ENCODE assay signal across 28 mouse cellular contexts in genomic region chr13:114101155-114101554, GRCm38 (mm10).
A peak's percentile ranks its signal among the peaks of the same experiment; 100 is the strongest.
DNase-seq lines count a peak whose midpoint lies in the region; ATAC-seq and TF ChIP-seq lines count a peak whose summit lies in the region.
"Had no signal": no experiment of that assay in that cellular context is flagged by ENCODE, and none has a peak within 500 bp of the region (broad histone marks: within the 10 kb centered on the region; RNA-seq: fewer than 3 reads in every experiment).

No protein-coding gene starts in this region.

- 41% methylated on average over 5 of the region's 5 CpGs for WGBS in heart, postnatal 0 days
- WGBS in heart, adult 2 months, result 59% methylated on average over 5 of the region's 5 CpGs

- no peak for TF ChIP-seq CTCF in heart, postnatal 0 days (IDR thresholded peaks at IDR 0.05; ENCODE audit: low read depth)
- TF ChIP-seq CTCF in heart, adult 2 months (IDR thresholded peaks at IDR 0.05), result no peak
- no peak for TF ChIP-seq CTCF in MEL (IDR thresholded peaks at IDR 0.05 in 2 of 3, conservative IDR thresholded peaks at IDR 0.05 in 1 of 3; ENCODE audit: control insufficient read depth in 1 of 3, insufficient read depth in 1 of 3, low read depth in 2 of 3, low read length in 3 of 3, poor library complexity in 1 of 3, severe bottlenecking in 1 of 3)
- no peak for TF ChIP-seq CTCF in gastrocnemius, adult 2 months (IDR thresholded peaks at IDR 0.05)

- no peak overlapping the region for H3K27ac ChIP-seq in heart, postnatal 0 days (ENCODE audit: low read depth)
- no peak overlapping the region for H3K27ac ChIP-seq in heart, adult 2 months
- no peak overlapping the region for H3K27ac ChIP-seq in MEL (ENCODE audit: control insufficient read depth, low read depth, low read length)
- 0 out of 2 replicates have a peak overlapping the region, but pooled peaks have one; percentile 24 for H3K27ac ChIP-seq in brown adipose tissue, adult 24 weeks (replicated peaks; ENCODE audit: low read depth, low read length)
- no peak overlapping the region for H3K27ac ChIP-seq in gastrocnemius, adult 2 months
- H3K27ac ChIP-seq: embryonic facial prominence, embryonic 13.5 days; forebrain, embryonic 10.5 days; heart, embryonic 10.5 days; heart, embryonic 15.5 days; hindbrain, embryonic 10.5 days; hindbrain, embryonic 15.5 days had no signal

- H3K9me3 ChIP-seq in heart, postnatal 0 days (replicated peaks; ENCODE audit: control insufficient read depth, low read length), result no peaks in the 10 kb centered on the region
- H3K9me3 ChIP-seq in MEL (replicated peaks; ENCODE audit: insufficient read depth, low read length), result no peaks in the 10 kb centered on the region
- H3K9me3 ChIP-seq: embryonic facial prominence, embryonic 13.5 days; forebrain, embryonic 10.5 days; G1E; heart, embryonic 10.5 days; heart, embryonic 15.5 days; hindbrain, embryonic 10.5 days; hindbrain, embryonic 15.5 days had no signal

- no peak overlapping the region for H3K4me2 ChIP-seq in heart, postnatal 0 days (ENCODE audit: low read depth, low read length)
- H3K4me2 ChIP-seq: embryonic facial prominence, embryonic 13.5 days; heart, embryonic 15.5 days; hindbrain, embryonic 15.5 days had no signal

- H3K9ac ChIP-seq in heart, postnatal 0 days (replicated peaks; ENCODE audit: low read depth, low read length), result no peak overlapping the region
- H3K9ac ChIP-seq in heart, adult 2 months (ENCODE audit: low read depth, low read length), result no peak overlapping the region
- no peak overlapping the region for H3K9ac ChIP-seq in MEL (ENCODE audit: control insufficient read depth, low read depth, low read length, poor library complexity, severe bottlenecking)
- H3K9ac ChIP-seq: embryonic facial prominence, embryonic 13.5 days; heart, embryonic 15.5 days; hindbrain, embryonic 15.5 days had no signal

- no peaks in the 10 kb centered on the region; the same call in 1 of the 2 replicates for H3K36me3 ChIP-seq in heart, postnatal 0 days (replicated peaks; ENCODE audit: control insufficient read depth, insufficient read depth, low read length)
- no peaks in the 10 kb centered on the region for H3K36me3 ChIP-seq in heart, adult 2 months (ENCODE audit: control insufficient read depth, insufficient read depth, low read length)
- H3K36me3 ChIP-seq in MEL (ENCODE audit: control insufficient read depth in 1 of 2, insufficient read depth in 2 of 2, low read length in 2 of 2), result peaks cover 0 to 9% of the 10 kb centered on the region in 2 experiments; a peak in 1 of 4 replicates
- H3K36me3 ChIP-seq: heart, embryonic 15.5 days; hindbrain, embryonic 15.5 days had no signal

- no peaks in the 10 kb centered on the region for H3K27me3 ChIP-seq in heart, postnatal 0 days (ENCODE audit: control insufficient read depth, insufficient read depth, low read length)
- H3K27me3 ChIP-seq in heart, adult 2 months (ENCODE audit: control insufficient read depth, insufficient read depth, low read length), result no peaks in the 10 kb centered on the region
- H3K27me3 ChIP-seq in MEL (ENCODE audit: control insufficient read depth in 1 of 2, insufficient read depth in 2 of 2, low read length in 2 of 2), result no peaks in the 10 kb centered on the region
- H3K27me3 ChIP-seq: embryonic facial prominence, embryonic 13.5 days; heart, embryonic 15.5 days; hindbrain, embryonic 15.5 days; Patski had no signal

- DNase-seq in heart, postnatal 0 days (ENCODE audit: low spot score), result peak; percentile 41
- DNase-seq in heart, adult 2 months, result no peak
- DNase-seq in 3T3-L1 (ENCODE audit: low read depth, low spot score), result peak; percentile 91
- no peak for DNase-seq in MEL (ENCODE audit: low read depth, low spot score)
- no peak for DNase-seq in gastrocnemius, adult 2 months
- no peak for DNase-seq in left cerebral cortex, postnatal 10 days (ENCODE audit: extremely low spot score in 1 of 2, low spot score in 2 of 2)
- DNase-seq: adrenal gland, adult 2 months; adrenal gland, postnatal 25 days; B cell, adult 2 months; cerebellum, adult 11-12 months; cerebellum, adult 9-10 months; cerebellum, postnatal 25 days; gastrocnemius, postnatal 25 days; kidney, adult 2 months had no signal

- TF ChIP-seq POLR2A in heart, adult 2 months (IDR thresholded peaks at IDR 0.05; ENCODE audit: insufficient read depth, low read depth, low read length), result no peak
- TF ChIP-seq POLR2A in MEL (IDR thresholded peaks at IDR 0.05; ENCODE audit: control insufficient read depth in 1 of 2, insufficient read depth in 1 of 2, low read depth in 1 of 2, low read length in 2 of 2, poor library complexity in 1 of 2), result no peak

- no peaks in the 10 kb centered on the region for H3K79me2 ChIP-seq in heart, adult 2 months (replicated peaks; ENCODE audit: control insufficient read depth, insufficient read depth, low read length)
- no peaks in the 10 kb centered on the region for H3K79me2 ChIP-seq in MEL (ENCODE audit: control insufficient read depth, insufficient read depth, low read length, poor library complexity)

- 0 out of 2 replicates have a peak, but pooled peaks cover 11% of the 10 kb centered on the region for H3K4me1 ChIP-seq in heart, postnatal 0 days (ENCODE audit: control insufficient read depth, insufficient read depth)
- no peaks in the 10 kb centered on the region; the same call in 1 of the 2 replicates for H3K4me1 ChIP-seq in heart, adult 2 months (ENCODE audit: control insufficient read depth, insufficient read depth, low read length)
- no peaks in the 10 kb centered on the region; a peak in 1 of 4 replicates for H3K4me1 ChIP-seq in MEL (ENCODE audit: control insufficient read depth in 1 of 2, insufficient read depth in 2 of 2, low read length in 2 of 2)
- H3K4me1 ChIP-seq in brown adipose tissue, adult 24 weeks (ENCODE audit: control insufficient read depth, insufficient read depth, insufficient read length, low read length), result peaks cover 7% of the 10 kb centered on the region
- H3K4me1 ChIP-seq: embryonic facial prominence, embryonic 13.5 days; forebrain, embryonic 10.5 days; heart, embryonic 10.5 days; hindbrain, embryonic 10.5 days; hindbrain, embryonic 15.5 days had no signal

- intact Hi-C loops in heart, adult 2 months (cut with DNase I), result no loop called here
- intact Hi-C loops in gastrocnemius, adult 2 months (cut with DNase I), result no loop called here
- intact Hi-C loops in left cerebral cortex, postnatal 10 days (cut with DNase I), result no loop called here

- no peak for TF ChIP-seq EP300 in heart, postnatal 0 days (IDR thresholded peaks at IDR 0.05; ENCODE audit: low read depth)
- TF ChIP-seq EP300 in heart, adult 2 months (IDR thresholded peaks at IDR 0.05; ENCODE audit: insufficient read depth, low read depth, low read length), result no peak
- TF ChIP-seq EP300 in MEL (IDR thresholded peaks at IDR 0.05; ENCODE audit: low read depth in 1 of 2, low read length in 2 of 2), result no peak

- no peak for ATAC-seq in heart, postnatal 0 days (ENCODE audit: insufficient read depth, low read depth)
- ATAC-seq: activated CD4-positive, CD25-positive, alpha-beta regulatory T cell, adult 4 months; CD4-positive, CD25-positive, alpha-beta regulatory T cell, adult 4 months; forebrain, embryonic 14.5 days; intestine, embryonic 16.5 days; Patski had no signal

- no peak overlapping the region for H3K4me3 ChIP-seq in heart, postnatal 0 days (ENCODE audit: low read depth, low read length)
- H3K4me3 ChIP-seq in heart, adult 2 months, result no peak overlapping the region
- H3K4me3 ChIP-seq in MEL (ENCODE audit: control insufficient read depth in 1 of 2, insufficient read depth in 1 of 2, low read depth in 2 of 2, low read length in 2 of 2), result no peak overlapping the region
- no peak overlapping the region for H3K4me3 ChIP-seq in brown adipose tissue, adult 24 weeks (ENCODE audit: insufficient read depth, low read depth, low read length)
- no peak overlapping the region for H3K4me3 ChIP-seq in gastrocnemius, adult 2 months
- H3K4me3 ChIP-seq: embryonic facial prominence, embryonic 13.5 days; erythroblast, embryonic 14.5 days; forebrain, embryonic 10.5 days; heart, embryonic 10.5 days; heart, embryonic 15.5 days; hindbrain, embryonic 10.5 days; hindbrain, embryonic 15.5 days had no signal

- TF ChIP-seq RAD21 in MEL (IDR thresholded peaks at IDR 0.05; ENCODE audit: low read depth, low read length), result no peak

TF ChIP-seq in MEL, 35 proteins besides CTCF, POLR2A, EP300 and RAD21:
- TF ChIP-seq CHD2 (IDR thresholded peaks at IDR 0.05; ENCODE audit: low read length) (no peak), CHD1 (IDR thresholded peaks at IDR 0.05; ENCODE audit: low read depth, low read length) (no peak), ZNF384 (IDR thresholded peaks at IDR 0.05; ENCODE audit: low read depth, low read length) (peak; percentile 64; the same call in 1 of the 2 replicates), GATA1 (IDR thresholded peaks at IDR 0.05; ENCODE audit: low read depth, low read length) (no peak), ZKSCAN1 (IDR thresholded peaks at IDR 0.05; ENCODE audit: low read depth, low read length) (no peak), SMC3 (IDR thresholded peaks at IDR 0.05; ENCODE audit: low read depth, low read length) (no peak)
TF ChIP-seq in MEL: peak in this region for 1.

Comparison
In these comparisons a context has a peak if more than half of its experiments do, and no peak if none do; other contexts are left out.
1. DNase-seq: peak in heart, postnatal 0 days (single experiment) and 3T3-L1 (single experiment); none in heart, adult 2 months (0 of 2), MEL (single experiment), gastrocnemius, adult 2 months (single experiment) and left cerebral cortex, postnatal 10 days (0 of 2).